Mouse (Mus musculus) limb, embryonic 14.5 days (tissue): ENCODE measurements around the gene Zcchc7. TPM values are rescaled to one million over a fixed set of nuclear protein-coding genes. Genes with fewer than 3 reads are reported as not detected.
A peak's percentile ranks its signal among the peaks of the same experiment; 100 is the strongest.

Experiments
- ATAC-seq: fragments of 200-750 bp; cut with Nextera tagmentation; 2 replicates; pipeline ENCODE4 v1.8.0; 2017; ENCODE audit warnings: low read depth, moderate number of reproducible peaks, moderate TSS enrichment; ENCODE audit not compliant: low FRiP score
- DNase-seq: peaks from one replicate; pipeline ENCODE4 v3.0.0-alpha.2; 2015; ENCODE audit warnings: low spot score
- H3K27ac ChIP-seq: fragments of 300-500 bp; sonication (generic); replicated peaks from 2 replicates; pipeline ENCODE4 v1.5.1; 2014; ENCODE audit warnings: low read depth, mild to moderate bottlenecking, low read length, moderate library complexity, mixed read lengths
- H3K27me3 ChIP-seq: fragments of 300-500 bp; sonication (generic); 2 replicates; pipeline ENCODE4 v1.6.1; 2014; ENCODE audit warnings: low read length, mixed read lengths; ENCODE audit not compliant: control insufficient read depth, insufficient read depth
- H3K36me3 ChIP-seq: fragments of 300-500 bp; sonication (generic); 2 replicates; pipeline ENCODE4 v1.6.1; 2014; ENCODE audit warnings: mild to moderate bottlenecking, low read length, moderate library complexity, mixed read lengths; ENCODE audit not compliant: control insufficient read depth, insufficient read depth
- H3K4me1 ChIP-seq: fragments of 300-500 bp; sonication (generic); 2 replicates; pipeline ENCODE4 v1.6.1; 2014; ENCODE audit warnings: antibody characterized with exemption, low read length, mixed read lengths; ENCODE audit not compliant: control insufficient read depth, insufficient read depth
- H3K4me2 ChIP-seq: fragments of 300-500 bp; sonication (generic); replicated peaks from 2 replicates; pipeline ENCODE4 v1.6.1; 2014; ENCODE audit warnings: low read depth, mild to moderate bottlenecking, low read length, moderate library complexity; ENCODE audit not compliant: severe bottlenecking
- H3K4me3 ChIP-seq: fragments of 300-500 bp; sonication (generic); replicated peaks from 2 replicates; pipeline ENCODE4 v1.5.1; 2014; ENCODE audit warnings: low read length
- H3K9ac ChIP-seq: fragments of 300-500 bp; sonication (generic); 2 replicates; pipeline ENCODE4 v1.6.1; 2014; ENCODE audit warnings: mild to moderate bottlenecking, low read depth, low read length, moderate library complexity; ENCODE audit not compliant: severe bottlenecking
- H3K9me3 ChIP-seq: fragments of 300-500 bp; sonication (generic); 2 replicates; pipeline ENCODE4 v1.6.1; 2016; ENCODE audit warnings: low read length; ENCODE audit not compliant: control insufficient read depth
- POLR2A ChIP-seq: fragments of 200-500 bp; IDR thresholded peaks from 2 replicates; pipeline ENCODE4 v1.8.0; 2012; ENCODE audit warnings: inconsistent platforms, mild to moderate bottlenecking, moderate library complexity, borderline replicate concordance; ENCODE audit not compliant: insufficient read depth, insufficient read length; ENCODE audit errors: extremely low read depth
- WGBS: fragments of 180-500 bp; shearing (Covaris S2); extraction: QIAGEN DNeasy Blood & Tissue Kit; methylation state at CpG from one replicate; pipeline ENCODE4 v1.1.7; 2014; 5-methylcytosine and 5-hydroxymethylcytosine counted together
- microRNA-seq: library from miRNA; unstranded; fragments of <30 nt; microRNA quantifications from one replicate; pipeline ENCODE4, GENCODE M21; 2016
- polyA plus RNA-seq, 2 experiments: library from polyadenylated mRNA; depleted of rRNA in 1 of 2; stranded (reverse) in 1 of 2; unstranded in 1 of 2; fragments of >200 nt; fragmentation: Nextera tagmentation in 1 of 2; extraction: Ambion mirVana in 1 of 2; gene quantifications; 2 replicates each; pipeline versions ENCODE4 v1.2.1 to v1.2.3; 2012 to 2014

The Zcchc7 gene
- polyA plus RNA-seq, 2 experiments = 35.2 to 39.2 TPM

GRCm38 (mm10) chr4:44979794-44980338 is 224.2 kb downstream of the Zcchc7 start:
- H3K36me3 ChIP-seq = peaks cover 6% of the 10 kb centered on the region; the same call in 1 of the 2 replicates
- no peaks in the 10 kb centered on the region for H3K9me3 ChIP-seq
- H3K9ac ChIP-seq = no peak overlapping the region
- H3K4me3 ChIP-seq = no peak overlapping the region
- no peak overlapping the region for H3K4me2 ChIP-seq
- peaks cover 12% of the 10 kb centered on the region for H3K4me1 ChIP-seq
- no peaks in the 10 kb centered on the region for H3K27me3 ChIP-seq
- 74% methylated on average over 7 of the region's 7 CpGs for WGBS
- TF ChIP-seq POLR2A = no peak
- DNase-seq (no peak), ATAC-seq (no peak)
- H3K27ac ChIP-seq = no peak overlapping the region

- Histone ChIP-seq H3K27me3 (no peaks in the 10 kb centered on the region), H3K4me3 (peak within 1 kb of the TSS; percentile 78), H3K9me3 (no peaks in the 10 kb centered on the region), H3K9ac (peak within 1 kb of the TSS; percentile 85), H3K4me2 (peak within 1 kb of the TSS; percentile 87), H3K27ac (peak within 1 kb of the TSS; percentile 82), H3K36me3 (peaks cover 14% of the 10 kb centered on the region; the same call in 1 of the 2 replicates), H3K4me1 (peaks cover 12% of the 10 kb centered on the region)
- DNase-seq (peak; percentile 80), ATAC-seq (peak; percentile 95)
- under 1% methylated on average over 38 of the region's 40 CpGs for WGBS
- TF ChIP-seq POLR2A = peak; percentile 45; the same call in 1 of the 2 replicates
Measured at GRCm38 (mm10) chr4:44981280-44981973, 225.8 kb downstream of the Zcchc7 start, which contains the start of gene Grhpr. TSS of gene Grhpr (plus strand) at chr4:44981395.

Small RNA genes within 50 kb of the gene (microRNA-seq; reads per million reads assigned to microRNA genes)
- gene Gm22639 = not detected

Other genes starting within 250 kb of the Zcchc7 start
- gene Pax5, start 45.4 kb upstream of the Zcchc7 start, polyA plus RNA-seq (2012; rRNA removed) = 0.05 and 0.13 TPM in 2 replicates
- gene Pax5, start 45.4 kb upstream of the Zcchc7 start, polyA plus RNA-seq (2014; fragmentation: Nextera tagmentation; extraction: Ambion mirVana) = not detected in 2 replicates
- 42.1 and 48.0 TPM in 2 replicates for gene Grhpr, start 225.5 kb downstream of the Zcchc7 start, polyA plus RNA-seq (2012; rRNA removed)
- 49.3 and 51.2 TPM in 2 replicates for gene Grhpr, start 225.5 kb downstream of the Zcchc7 start, polyA plus RNA-seq (2014; fragmentation: Nextera tagmentation; extraction: Ambion mirVana)